Mouse (Mus musculus) forebrain, postnatal 0 days (tissue): ENCODE data around the gene Sppl3. TPM values are rescaled to one million over a fixed set of nuclear protein-coding genes. Genes with fewer than 3 reads are reported as not detected.
A peak's percentile ranks its signal among the peaks of the same experiment; 100 is the strongest.

ENCODE experiments used
- ATAC-seq: fragments of 200-750 bp; cut with Nextera tagmentation; 2 replicates; pipeline ENCODE4 v1.8.0; 2017; ENCODE audit warnings: mild to moderate bottlenecking, moderate library complexity
- DNase-seq: peaks from one replicate; pipeline ENCODE4 v3.0.0-alpha.2; 2015
- H3K27ac ChIP-seq: fragments of 300-500 bp; sonication (generic); 2 replicates; pipeline ENCODE4 v1.5.1; 2014; ENCODE audit warnings: low read depth, mild to moderate bottlenecking, antibody characterized with exemption, low read length, moderate library complexity, mixed read lengths
- H3K27me3 ChIP-seq: fragments of 300-500 bp; sonication (generic); 2 replicates; pipeline ENCODE4 v1.6.1; 2014; ENCODE audit warnings: mild to moderate bottlenecking, low read length, mixed read lengths; ENCODE audit not compliant: insufficient read depth
- H3K36me3 ChIP-seq: fragments of 300-500 bp; sonication (generic); 2 replicates; pipeline ENCODE4 v1.6.1; 2014; ENCODE audit warnings: mild to moderate bottlenecking, moderate library complexity; ENCODE audit not compliant: insufficient read depth
- H3K4me1 ChIP-seq: fragments of 300-500 bp; sonication (generic); 2 replicates; pipeline ENCODE4 v1.6.1; 2014; ENCODE audit warnings: antibody characterized with exemption; ENCODE audit not compliant: insufficient read depth
- H3K4me2 ChIP-seq: fragments of 300-500 bp; sonication (generic); 2 replicates; pipeline ENCODE4 v1.6.1; 2014; ENCODE audit warnings: low read depth, mild to moderate bottlenecking, moderate library complexity
- H3K4me3 ChIP-seq: fragments of 300-500 bp; sonication (generic); 2 replicates; pipeline ENCODE4 v1.5.1; 2014; ENCODE audit warnings: low read depth, low read length, mixed read lengths
- H3K9ac ChIP-seq: fragments of 300-500 bp; sonication (generic); 2 replicates; pipeline ENCODE4 v1.6.1; 2014; ENCODE audit warnings: mild to moderate bottlenecking
- H3K9me3 ChIP-seq: fragments of 300-500 bp; sonication (generic); 2 replicates; pipeline ENCODE4 v1.6.1; 2016; ENCODE audit warnings: low read length
- CTCF ChIP-seq: sonication (generic); IDR thresholded peaks from 2 replicates; pipeline ENCODE4 v1.5.1; 2016; ENCODE audit warnings: antibody characterized with exemption, control low read depth, low read depth
- WGBS: fragments of 180-500 bp; shearing (Covaris S2); extraction: QIAGEN DNeasy Blood & Tissue Kit; methylation state at CpG from one replicate; pipeline ENCODE4 v1.1.7; 2014; 5-methylcytosine and 5-hydroxymethylcytosine counted together
- polyA plus RNA-seq: library from polyadenylated mRNA; unstranded; fragments of >200 nt; fragmentation: Nextera tagmentation; extraction: Ambion mirVana; gene quantifications from 2 replicates; pipeline ENCODE4 v1.2.1, GENCODE M21; 2015
- total RNA-seq: library from RNA; depleted of rRNA; stranded (reverse); fragments of >200 nt; gene quantifications from 2 replicates; pipeline ENCODE4 v1.2.3, GENCODE M21; 2014

The Sppl3 gene
- total and polyA plus RNA-seq, 2 experiments from 2014 or later: 43.5 to 114 TPM

GRCm38 (mm10) chr5:115037099-115037498 lies 26.2 kb downstream of the Sppl3 start:
- H3K9me3 ChIP-seq: no peaks in the 10 kb centered on the region
- H3K27me3 ChIP-seq: no peaks in the 10 kb centered on the region
- no peak for DNase-seq
- WGBS: 94% methylated on average over 2 of the region's 2 CpGs
- no peak overlapping the region for H3K4me3 ChIP-seq
- no peak overlapping the region for H3K9ac ChIP-seq
- H3K4me2 ChIP-seq: no peak overlapping the region
- H3K36me3 ChIP-seq: no peaks in the 10 kb centered on the region
- no peaks in the 10 kb centered on the region for H3K4me1 ChIP-seq
- ATAC-seq: no peak
- H3K27ac ChIP-seq: no peak overlapping the region
- no peak for TF ChIP-seq CTCF

- H3K4me1 ChIP-seq: no peaks in the 10 kb centered on the region
- H3K27ac ChIP-seq: no peak overlapping the region
- no peak for TF ChIP-seq CTCF
- H3K36me3 ChIP-seq: no peaks in the 10 kb centered on the region
- no peak overlapping the region for H3K9ac ChIP-seq
- H3K9me3 ChIP-seq: no peaks in the 10 kb centered on the region
- H3K27me3 ChIP-seq: no peaks in the 10 kb centered on the region
- 48% methylated on average over 4 of the region's 4 CpGs for WGBS
- no peak overlapping the region for H3K4me3 ChIP-seq
- H3K4me2 ChIP-seq: no peak overlapping the region
- ATAC-seq (no peak), DNase-seq (peak; percentile 7)
These were observed 29.8 kb downstream of the Sppl3 start for GRCm38 (mm10) chr5:115040756-115041155.

- DNase-seq (no peak), ATAC-seq (no peak)
- 92% methylated on average over 4 of the region's 4 CpGs for WGBS
These were observed 32.7 kb downstream of the Sppl3 start for GRCm38 (mm10) chr5:115043626-115044025.

GRCm38 (mm10) chr5:115045146-115045677 lies 34.3 kb downstream of the Sppl3 start:
- WGBS: 80% methylated on average over 2 of the region's 2 CpGs
- H3K27me3 ChIP-seq: no peaks in the 10 kb centered on the region

More at GRCm38 (mm10) chr5:115043626-115044025, 32.7 kb downstream of the Sppl3 start:
- no peak for TF ChIP-seq CTCF
- Histone ChIP-seq H3K4me2 (no peak overlapping the region), H3K27me3 (no peaks in the 10 kb centered on the region), H3K9me3 (no peaks in the 10 kb centered on the region), H3K9ac (no peak overlapping the region), H3K36me3 (no peaks in the 10 kb centered on the region), H3K27ac (no peak overlapping the region), H3K4me3 (no peak overlapping the region), H3K4me1 (no peaks in the 10 kb centered on the region)

GRCm38 (mm10) chr5:115049692-115050091 lies 38.8 kb downstream of the Sppl3 start:
- Histone ChIP-seq H3K36me3 (no peaks in the 10 kb centered on the region), H3K27ac (no peak overlapping the region), H3K27me3 (no peaks in the 10 kb centered on the region), H3K9ac (no peak overlapping the region), H3K4me3 (no peak overlapping the region), H3K4me1 (no peaks in the 10 kb centered on the region), H3K9me3 (no peaks in the 10 kb centered on the region), H3K4me2 (no peak overlapping the region)
- no peak for TF ChIP-seq CTCF
- no peak for DNase-seq
- WGBS: 94% methylated on average over 6 of the region's 6 CpGs
- no peak for ATAC-seq

More at GRCm38 (mm10) chr5:115045146-115045677, 34.3 kb downstream of the Sppl3 start:
- no peak for ATAC-seq
- no peak for DNase-seq
- H3K4me3 ChIP-seq: no peak overlapping the region
- H3K9me3 ChIP-seq: no peaks in the 10 kb centered on the region
- no peak overlapping the region for H3K9ac ChIP-seq
- no peaks in the 10 kb centered on the region for H3K36me3 ChIP-seq
- H3K4me1 ChIP-seq: no peaks in the 10 kb centered on the region
- no peak for TF ChIP-seq CTCF
- H3K4me2 ChIP-seq: no peak overlapping the region
- H3K27ac ChIP-seq: no peak overlapping the region

- no peak for TF ChIP-seq CTCF
- Histone ChIP-seq H3K9me3 (no peaks in the 10 kb centered on the region), H3K27me3 (no peaks in the 10 kb centered on the region), H3K4me2 (no peak overlapping the region), H3K9ac (no peak overlapping the region), H3K4me3 (no peak overlapping the region), H3K27ac (no peak overlapping the region), H3K4me1 (no peaks in the 10 kb centered on the region), H3K36me3 (no peaks in the 10 kb centered on the region)
- DNase-seq (no peak), ATAC-seq (no peak)
- 91% methylated on average over 6 of the region's 6 CpGs for WGBS
These were observed 39.8 kb downstream of the Sppl3 start for GRCm38 (mm10) chr5:115050776-115051175.

GRCm38 (mm10) chr5:115052546-115052945 lies 41.6 kb downstream of the Sppl3 start:
- peak; percentile 32 for DNase-seq
- no peak overlapping the region for H3K4me2 ChIP-seq

More at GRCm38 (mm10) chr5:115052546-115052945, 41.6 kb downstream of the Sppl3 start:
- ATAC-seq: peak; percentile 82
- WGBS: 68% methylated on average over 8 of the region's 8 CpGs
- no peaks in the 10 kb centered on the region for H3K4me1 ChIP-seq
- no peak overlapping the region for H3K4me3 ChIP-seq
- H3K36me3 ChIP-seq: no peaks in the 10 kb centered on the region
- no peaks in the 10 kb centered on the region for H3K27me3 ChIP-seq
- TF ChIP-seq CTCF: no peak
- no peak overlapping the region for H3K27ac ChIP-seq
- H3K9ac ChIP-seq: no peak overlapping the region
- no peaks in the 10 kb centered on the region for H3K9me3 ChIP-seq
